ENCODE assay signal across 9 mouse cellular contexts in the genomic region with DNA sequence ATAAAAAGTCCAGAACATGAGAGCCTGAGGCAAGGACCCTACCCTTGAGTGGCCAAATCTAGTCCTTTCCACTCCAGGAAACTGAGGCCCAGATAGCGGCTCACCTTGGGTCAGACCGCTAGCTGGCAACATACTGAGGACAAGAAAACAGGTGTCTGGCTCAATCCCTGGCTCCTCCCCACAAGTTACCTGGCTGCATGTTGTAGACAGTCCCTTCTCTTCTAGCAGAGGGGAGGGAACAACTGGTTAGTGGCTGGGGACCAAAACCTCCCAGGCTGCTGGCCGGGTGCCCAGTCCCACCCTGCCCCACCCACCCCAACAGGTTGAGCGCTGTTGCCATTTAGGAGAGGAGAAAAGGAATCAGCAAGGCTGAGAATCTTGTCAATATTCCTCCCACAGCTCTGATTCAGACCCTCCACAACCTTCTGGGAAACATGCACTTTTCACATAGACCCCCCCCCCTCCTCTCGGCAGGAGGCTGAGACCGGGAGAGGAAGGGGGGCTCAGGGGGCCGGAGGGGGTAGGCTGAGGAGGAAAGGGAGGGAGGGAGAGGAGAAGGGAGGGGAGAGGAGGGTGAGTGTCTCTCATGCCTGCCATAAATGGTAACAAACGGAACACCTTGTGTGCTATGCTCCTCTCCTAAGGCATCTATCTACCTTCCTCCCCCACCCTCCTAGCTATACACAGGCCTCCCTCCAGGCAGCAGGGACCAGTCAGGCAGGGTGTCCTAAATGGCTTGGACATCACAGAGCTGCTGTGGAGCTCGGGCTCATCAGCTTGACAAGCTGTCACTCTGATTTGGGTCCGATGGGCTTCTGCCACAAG.
A peak's percentile ranks its signal among the peaks of the same experiment; 100 is the strongest.
DNase-seq lines count a peak whose midpoint lies in the region; ATAC-seq and TF ChIP-seq lines count a peak whose summit lies in the region.
"Had no signal": no experiment of that assay in that cellular context is flagged by ENCODE, and none has a peak within 500 bp of the region (broad histone marks: within the 10 kb centered on the region; RNA-seq: fewer than 3 reads in every experiment).

No protein-coding gene starts in this region.

- ATAC-seq in heart, embryonic 11.5 days (replicated peaks; ENCODE audit: insufficient number of reproducible peaks, low FRiP score, low TSS enrichment) = peak; percentile 33; the same call in 1 of the 2 replicates
- peak; percentile 49 for ATAC-seq in midbrain, embryonic 13.5 days

- 26% methylated on average over 9 of the region's 10 CpGs for WGBS in heart, embryonic 11.5 days (ENCODE audit: insufficient replicate concordance)
- 21% methylated on average over 10 of the region's 10 CpGs for WGBS in hindbrain, embryonic 10.5 days
- WGBS in midbrain, embryonic 13.5 days = 32% methylated on average over 8 of the region's 10 CpGs

- peak overlapping the region; percentile 29; the same call in 1 of the 2 replicates for H3K9ac ChIP-seq in heart, embryonic 11.5 days (ENCODE audit: low read depth, low read length)
- H3K9ac ChIP-seq in midbrain, embryonic 13.5 days (replicated peaks) = 0 out of 2 replicates have a peak overlapping the region, but pooled peaks have one; percentile 10

- H3K27me3 ChIP-seq in heart, embryonic 11.5 days (ENCODE audit: control insufficient read depth, insufficient read depth, low read length) = no peaks in the 10 kb centered on the region
- peaks cover 34% of the 10 kb centered on the region for H3K27me3 ChIP-seq in hindbrain, embryonic 10.5 days (ENCODE audit: insufficient read depth, poor library complexity, severe bottlenecking)
- no peaks in the 10 kb centered on the region; the same call in 1 of the 2 replicates for H3K27me3 ChIP-seq in midbrain, embryonic 13.5 days

- peaks cover 51% of the 10 kb centered on the region for H3K4me1 ChIP-seq in heart, embryonic 11.5 days (ENCODE audit: control insufficient read depth, insufficient read depth, low read length)
- H3K4me1 ChIP-seq in hindbrain, embryonic 10.5 days (replicated peaks) = peaks cover 79% of the 10 kb centered on the region
- peaks cover 40% of the 10 kb centered on the region for H3K4me1 ChIP-seq in midbrain, embryonic 13.5 days (replicated peaks)

- H3K4me2 ChIP-seq in heart, embryonic 11.5 days = peak overlapping the region; percentile 11
- no peak overlapping the region for H3K4me2 ChIP-seq in midbrain, embryonic 13.5 days (replicated peaks)

- H3K27ac ChIP-seq in heart, embryonic 11.5 days (ENCODE audit: low read depth, low read length) = peak overlapping the region; percentile 32
- H3K27ac ChIP-seq in hindbrain, embryonic 10.5 days = peak overlapping the region; percentile 84
- H3K27ac ChIP-seq in midbrain, embryonic 13.5 days = 0 out of 2 replicates have a peak overlapping the region, but pooled peaks have one; percentile 7

- no peaks in the 10 kb centered on the region for H3K36me3 ChIP-seq in heart, embryonic 11.5 days (ENCODE audit: control insufficient read depth, insufficient read depth, low read length)
- 0 out of 2 replicates have a peak, but pooled peaks cover 3% of the 10 kb centered on the region for H3K36me3 ChIP-seq in hindbrain, embryonic 10.5 days
- H3K36me3 ChIP-seq in midbrain, embryonic 13.5 days = no peaks in the 10 kb centered on the region

- H3K4me3 ChIP-seq in heart, embryonic 11.5 days (ENCODE audit: low read depth, low read length) = no peak overlapping the region
- H3K4me3 ChIP-seq in hindbrain, embryonic 10.5 days = peak overlapping the region; percentile 29
- no peak overlapping the region for H3K4me3 ChIP-seq in midbrain, embryonic 13.5 days (replicated peaks)

- no peak for TF ChIP-seq CTCF in brain, embryonic 14.5 days (IDR thresholded peaks at IDR 0.05; ENCODE audit: borderline replicate concordance, extremely low read depth, insufficient read depth, insufficient read length)

- H3K9me3 ChIP-seq in heart, embryonic 11.5 days (replicated peaks; ENCODE audit: control insufficient read depth, low read length) = no peaks in the 10 kb centered on the region
- H3K9me3 ChIP-seq in hindbrain, embryonic 10.5 days = no peaks in the 10 kb centered on the region
- H3K9me3 ChIP-seq in midbrain, embryonic 13.5 days = no peaks in the 10 kb centered on the region

- DNase-seq in heart, adult 11 months = no peak
- peak; percentile 62 for DNase-seq in brain, embryonic 14.5 days (ENCODE audit: low read depth)
- DNase-seq in hindbrain, embryonic 10.5 days (ENCODE audit: low spot score) = peak; percentile 44
- no peak for DNase-seq in gastrocnemius, postnatal 25 days
- no peak for DNase-seq in left cerebral cortex, adult 18-20 months (ENCODE audit: low spot score in 2 of 2)
- DNase-seq in layer of hippocampus, adult 8-10 months (ENCODE audit: low spot score in 2 of 2) = no peak
- DNase-seq: layer of hippocampus, postnatal 36 days had no signal

- TF ChIP-seq POLR2A in brain, embryonic 14.5 days (IDR thresholded peaks at IDR 0.05; ENCODE audit: borderline replicate concordance, extremely low read depth, insufficient read depth, insufficient read length, poor library complexity, severe bottlenecking) = no peak

Comparison
In these comparisons a context has a peak if more than half of its experiments do, and no peak if none do; other contexts are left out.
1. H3K27ac ChIP-seq: peak in every context shown above with its lines; median percentile 84 in hindbrain, embryonic 10.5 days; 32 in heart, embryonic 11.5 days; 7 in midbrain, embryonic 13.5 days.
2. DNase-seq: peak in brain, embryonic 14.5 days (single experiment) and hindbrain, embryonic 10.5 days (single experiment); none in heart, adult 11 months (single experiment), gastrocnemius, postnatal 25 days (single experiment), left cerebral cortex, adult 18-20 months (0 of 2) and layer of hippocampus, adult 8-10 months (0 of 2).